Mouse (Mus musculus): ENCODE results near the gene Fam136a. TPM values are rescaled to one million over a fixed set of nuclear protein-coding genes. Genes with fewer than 3 reads are reported as not detected.

The Fam136a gene
- polyA plus RNA-seq, 1 experiment from 2014 or later = 99.4 TPM

DNA sequence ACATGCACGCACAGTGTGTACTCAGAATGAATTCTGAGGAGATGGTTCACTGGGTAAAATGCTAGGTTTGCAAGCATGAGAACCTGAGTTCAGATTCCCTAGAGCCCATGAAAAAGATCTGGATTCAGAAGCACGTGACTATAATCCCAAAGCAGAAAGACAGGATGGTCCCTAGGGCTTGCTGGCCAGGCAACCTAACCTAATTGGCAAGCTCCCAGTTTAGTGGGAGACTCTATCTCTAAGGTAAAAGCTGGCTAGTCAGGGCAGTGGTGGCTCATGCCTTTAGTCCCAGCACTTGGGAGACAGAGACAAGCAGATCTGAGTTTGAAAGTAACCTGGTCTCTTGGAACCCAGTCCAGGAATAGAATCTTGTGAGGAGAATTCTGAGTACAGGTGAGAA is 33.5 kb downstream of the Fam136a start:
- peaks cover 27% of the 10 kb centered on the region for H3K4me1 ChIP-seq (ENCODE audit: control insufficient read depth, insufficient read depth, low read length)
- no peaks in the 10 kb centered on the region for H3K9me3 ChIP-seq (replicated peaks; ENCODE audit: control insufficient read depth, low read length)
- no peak overlapping the region for H3K4me2 ChIP-seq (ENCODE audit: low read depth, low read length)
- no peak overlapping the region for H3K27ac ChIP-seq (ENCODE audit: low read length)
- H3K4me3 ChIP-seq (ENCODE audit: low read length) = no peak overlapping the region
- H3K36me3 ChIP-seq (ENCODE audit: control insufficient read depth, insufficient read depth) = peaks cover 3% of the 10 kb centered on the region; the same call in 1 of the 2 replicates
- no peaks in the 10 kb centered on the region for H3K27me3 ChIP-seq (ENCODE audit: control insufficient read depth, insufficient read depth, low read length)
- H3K9ac ChIP-seq (ENCODE audit: low read length) = no peak overlapping the region
- WGBS = 81% methylated on average over 2 of the region's 2 CpGs
- no peak for ATAC-seq (replicated peaks; ENCODE audit: extremely low read depth, insufficient read depth, low FRiP score)

DNA sequence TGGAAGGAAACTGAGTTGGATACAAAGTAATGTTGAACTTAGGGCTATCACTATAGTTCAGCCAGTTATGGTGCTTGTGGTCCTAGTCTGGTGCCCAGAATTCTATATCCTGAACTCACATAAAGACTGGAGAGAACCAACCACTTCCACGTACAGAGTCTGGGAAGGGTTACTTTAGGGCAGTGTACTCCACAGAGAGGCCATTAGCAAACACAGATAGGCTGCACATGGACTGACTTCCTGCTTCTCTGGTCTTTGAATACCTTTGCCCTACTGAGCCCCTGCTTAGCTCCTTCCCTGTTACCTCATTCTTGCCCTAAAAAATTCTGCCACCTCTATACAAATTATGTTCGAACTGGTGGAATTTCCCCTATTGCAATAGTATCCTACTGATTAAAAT is 34.5 kb downstream of the Fam136a start:
- no peak overlapping the region for H3K9ac ChIP-seq (ENCODE audit: low read length)
- peaks cover 23% of the 10 kb centered on the region for H3K4me1 ChIP-seq (ENCODE audit: control insufficient read depth, insufficient read depth, low read length)
- 71% methylated on average over 2 of the region's 2 CpGs for WGBS
- no peak overlapping the region for H3K4me3 ChIP-seq (ENCODE audit: low read length)
- H3K27me3 ChIP-seq (ENCODE audit: control insufficient read depth, insufficient read depth, low read length) = no peaks in the 10 kb centered on the region
- ATAC-seq (replicated peaks; ENCODE audit: extremely low read depth, insufficient read depth, low FRiP score) = no peak
- no peak overlapping the region for H3K4me2 ChIP-seq (ENCODE audit: low read depth, low read length)
- H3K36me3 ChIP-seq (ENCODE audit: control insufficient read depth, insufficient read depth) = no peaks in the 10 kb centered on the region
- no peak overlapping the region for H3K27ac ChIP-seq (ENCODE audit: low read length)
- H3K9me3 ChIP-seq (replicated peaks; ENCODE audit: control insufficient read depth, low read length) = no peaks in the 10 kb centered on the region

DNA sequence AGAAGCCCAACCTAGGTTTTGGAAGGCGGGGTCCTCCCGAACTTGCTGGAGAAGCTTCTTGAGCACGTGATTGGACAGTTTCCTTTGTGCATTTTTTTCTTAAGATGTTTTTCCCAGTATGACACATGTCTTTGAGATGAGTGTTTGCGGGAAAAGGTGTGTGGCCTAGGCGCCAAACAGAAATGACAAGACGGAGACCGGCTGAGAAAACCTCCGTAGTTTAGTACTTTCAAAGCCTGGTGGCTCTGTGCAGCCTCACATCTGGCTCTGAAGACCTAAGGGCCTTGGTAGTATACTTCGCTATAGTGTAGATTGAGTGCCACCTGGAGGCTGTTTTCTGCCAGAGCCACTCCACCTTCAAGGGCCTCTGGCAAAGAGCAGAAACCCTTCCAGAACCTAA is 35.5 kb downstream of the Fam136a start:
- Histone ChIP-seq H3K4me1 (ENCODE audit: control insufficient read depth, insufficient read depth, low read length) (peaks cover 18% of the 10 kb centered on the region), H3K4me3 (ENCODE audit: low read length) (peak overlapping the region; percentile 46), H3K27ac (ENCODE audit: low read length) (no peak overlapping the region), H3K4me2 (ENCODE audit: low read depth, low read length) (peak overlapping the region; percentile 69), H3K9ac (ENCODE audit: low read length) (peak overlapping the region; percentile 43), H3K27me3 (ENCODE audit: control insufficient read depth, insufficient read depth, low read length) (no peaks in the 10 kb centered on the region), H3K9me3 (replicated peaks; ENCODE audit: control insufficient read depth, low read length) (no peaks in the 10 kb centered on the region), H3K36me3 (ENCODE audit: control insufficient read depth, insufficient read depth) (no peaks in the 10 kb centered on the region)
- 5% methylated on average over 9 of the region's 9 CpGs for WGBS
- no peak; the same call in 1 of the 2 replicates for ATAC-seq (replicated peaks; ENCODE audit: extremely low read depth, insufficient read depth, low FRiP score)

DNA sequence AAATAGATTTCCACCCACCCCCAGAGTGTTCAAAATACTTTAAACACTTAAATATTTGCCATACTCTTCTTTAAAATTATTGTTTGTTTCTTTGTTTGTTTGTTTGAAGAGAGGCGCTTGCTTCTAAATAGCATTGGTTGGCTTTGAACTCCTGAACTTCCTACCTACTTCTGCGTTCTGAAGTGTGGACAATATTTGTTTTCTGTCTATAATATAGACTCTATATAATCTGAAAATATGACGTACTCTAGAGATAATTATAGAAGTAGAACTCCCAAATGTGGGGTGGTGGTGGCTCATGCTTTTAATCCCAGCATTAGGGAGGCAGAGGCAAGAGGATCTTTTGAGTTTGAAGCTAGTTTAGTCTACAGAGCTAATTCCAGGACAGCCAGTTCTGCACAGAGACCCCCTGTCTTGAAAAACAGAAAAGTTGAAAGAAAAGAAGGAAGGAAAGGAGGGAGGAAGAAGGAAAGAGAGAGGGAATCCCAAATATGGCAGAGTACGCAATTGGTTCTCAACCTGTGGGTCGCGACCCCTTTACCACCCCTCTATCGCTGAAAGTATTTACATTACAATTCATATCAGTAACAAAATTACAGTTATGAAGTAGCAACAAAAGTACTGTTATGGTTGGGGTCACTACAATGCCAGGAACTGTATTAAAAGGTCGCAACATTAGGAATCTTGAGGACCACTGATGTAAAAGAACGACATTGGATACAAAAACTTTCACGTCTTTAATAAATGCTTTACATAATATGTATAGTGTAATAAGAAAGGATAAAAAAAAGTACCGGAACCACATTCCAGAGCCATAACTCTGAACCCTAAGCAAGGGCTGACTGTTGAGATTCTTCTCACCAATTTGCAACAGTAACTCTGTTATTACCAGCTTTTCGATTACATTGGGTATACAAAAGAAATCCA is 37.5 kb downstream of the Fam136a start:
- no peak for ATAC-seq (replicated peaks; ENCODE audit: extremely low read depth, insufficient read depth, low FRiP score)
- Histone ChIP-seq H3K4me2 (ENCODE audit: low read depth, low read length) (peak overlapping the region; percentile 52), H3K27ac (ENCODE audit: low read length) (no peak overlapping the region), H3K36me3 (ENCODE audit: control insufficient read depth, insufficient read depth) (no peaks in the 10 kb centered on the region), H3K4me1 (ENCODE audit: control insufficient read depth, insufficient read depth, low read length) (peaks cover 11% of the 10 kb centered on the region), H3K9me3 (replicated peaks; ENCODE audit: control insufficient read depth, low read length) (no peaks in the 10 kb centered on the region), H3K4me3 (ENCODE audit: low read length) (peak overlapping the region; percentile 92), H3K9ac (ENCODE audit: low read length) (peak overlapping the region; percentile 65), H3K27me3 (ENCODE audit: control insufficient read depth, insufficient read depth, low read length) (no peaks in the 10 kb centered on the region)
- WGBS = 39% methylated on average over 12 of the region's 12 CpGs

DNA sequence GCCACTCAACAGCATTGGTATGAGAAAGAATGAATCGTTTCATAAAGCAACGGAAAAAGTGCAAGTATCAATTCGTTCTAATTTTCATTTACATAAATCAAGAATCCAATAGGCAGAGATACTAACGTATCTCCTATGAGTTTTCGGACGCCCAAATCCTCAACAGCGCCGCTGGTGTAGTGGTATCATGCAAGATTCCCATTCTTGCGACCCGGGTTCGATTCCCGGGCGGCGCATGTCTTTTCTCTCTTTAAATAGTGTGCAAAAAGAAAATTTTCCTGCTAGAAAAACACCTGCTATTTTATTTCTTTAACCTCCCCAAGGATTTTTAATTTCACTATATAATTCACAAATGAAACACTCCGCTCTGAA is 38.3 kb downstream of the Fam136a start:
- H3K4me3 ChIP-seq (ENCODE audit: low read length) = peak overlapping the region; percentile 92

DNA sequence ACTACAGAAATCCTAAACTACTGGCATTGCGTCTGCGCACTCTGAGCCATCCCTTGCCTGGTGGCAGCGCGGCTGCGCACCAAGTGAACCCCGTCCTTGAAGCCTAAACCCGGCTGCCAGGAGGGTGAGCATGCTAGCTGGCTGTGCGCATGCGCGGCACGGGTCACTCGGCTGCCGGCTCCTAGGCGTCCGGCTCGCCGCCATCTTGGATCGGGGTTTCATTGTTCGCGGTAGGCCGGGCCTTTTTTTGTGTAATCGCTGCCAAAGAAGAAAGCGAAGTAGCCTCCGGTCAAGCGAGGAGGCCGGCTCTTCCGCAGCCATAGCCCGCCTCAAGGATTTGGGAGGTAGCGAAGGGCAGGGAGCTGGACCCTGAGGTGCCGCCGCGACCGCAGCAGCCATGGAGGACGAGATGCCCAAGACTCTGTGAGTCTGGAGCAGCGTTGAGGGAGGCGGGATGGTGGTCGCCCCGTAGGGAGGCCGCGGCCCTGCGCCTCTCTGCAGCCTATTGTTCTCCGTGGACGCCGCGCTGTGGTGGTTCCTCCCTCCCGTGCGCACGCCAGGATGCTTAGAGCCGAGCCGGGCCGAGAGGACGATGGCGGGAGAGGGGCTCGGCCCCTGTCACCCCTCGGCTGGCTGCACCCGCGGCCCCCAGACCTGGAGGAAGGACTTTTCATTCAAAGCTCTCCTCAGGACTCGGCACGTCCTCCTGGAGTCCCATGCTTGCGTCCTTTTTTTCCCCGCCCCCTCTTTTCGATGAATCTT is 38.8 kb downstream of the Fam136a start, which contains the start of gene Tia1:
TSS of gene Tia1 (plus strand) at position 120 of the 762 bp plus-strand sequence.
- H3K4me2 ChIP-seq (ENCODE audit: low read depth, low read length) = peak within 1 kb of the TSS; percentile 80
- H3K27me3 ChIP-seq (ENCODE audit: control insufficient read depth, insufficient read depth, low read length) = no peaks in the 10 kb centered on the region
- under 1% methylated on average over 62 of the region's 62 CpGs for WGBS
- peak within 1 kb of the TSS; percentile 98 for H3K9ac ChIP-seq (ENCODE audit: low read length)
- peak; percentile 96 for ATAC-seq (replicated peaks; ENCODE audit: extremely low read depth, insufficient read depth, low FRiP score)
- H3K4me1 ChIP-seq (ENCODE audit: control insufficient read depth, insufficient read depth, low read length) = peaks cover 11% of the 10 kb centered on the region
- peak within 1 kb of the TSS; percentile 100 for H3K27ac ChIP-seq (ENCODE audit: low read length)
- H3K4me3 ChIP-seq (ENCODE audit: low read length) = peak within 1 kb of the TSS; percentile 92
- no peaks in the 10 kb centered on the region for H3K36me3 ChIP-seq (ENCODE audit: control insufficient read depth, insufficient read depth)
- no peaks in the 10 kb centered on the region for H3K9me3 ChIP-seq (replicated peaks; ENCODE audit: control insufficient read depth, low read length)

More for the DNA sequence above, 38.3 kb downstream of the Fam136a start:
- peak overlapping the region; percentile 65 for H3K9ac ChIP-seq (ENCODE audit: low read length)
- peak overlapping the region; percentile 52 for H3K4me2 ChIP-seq (ENCODE audit: low read depth, low read length)
- H3K27me3 ChIP-seq (ENCODE audit: control insufficient read depth, insufficient read depth, low read length) = no peaks in the 10 kb centered on the region
- ATAC-seq (replicated peaks; ENCODE audit: extremely low read depth, insufficient read depth, low FRiP score) = peak; percentile 58
- H3K27ac ChIP-seq (ENCODE audit: low read length) = peak overlapping the region; percentile 100
- H3K9me3 ChIP-seq (replicated peaks; ENCODE audit: control insufficient read depth, low read length) = no peaks in the 10 kb centered on the region
- no peaks in the 10 kb centered on the region for H3K36me3 ChIP-seq (ENCODE audit: control insufficient read depth, insufficient read depth)
- 2% methylated on average over 15 of the region's 15 CpGs for WGBS
- H3K4me1 ChIP-seq (ENCODE audit: control insufficient read depth, insufficient read depth, low read length) = peaks cover 11% of the 10 kb centered on the region

DNA sequence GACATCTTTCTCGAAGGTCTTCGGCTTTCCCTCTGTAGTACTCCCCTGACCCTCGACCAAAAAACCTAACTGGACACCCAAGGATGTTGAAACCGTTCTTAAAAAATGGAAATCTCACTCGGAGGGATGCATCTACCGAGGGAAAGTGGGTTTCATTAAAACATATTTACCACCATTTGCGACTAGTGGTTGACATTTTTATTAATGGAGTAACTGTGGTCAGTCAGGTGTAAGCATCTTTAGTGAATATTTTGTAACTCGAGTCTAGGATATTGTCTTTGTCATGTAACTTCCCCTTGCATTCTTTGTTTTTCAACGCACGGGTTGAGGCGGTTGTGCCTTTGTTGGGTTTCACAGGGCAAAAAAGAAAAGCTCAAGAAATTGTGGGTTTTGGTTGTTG is 39.5 kb downstream of the Fam136a start:
- H3K4me1 ChIP-seq (ENCODE audit: control insufficient read depth, insufficient read depth, low read length) = peaks cover 11% of the 10 kb centered on the region
- H3K9ac ChIP-seq (ENCODE audit: low read length) = peak overlapping the region; percentile 98
- H3K27ac ChIP-seq (ENCODE audit: low read length) = peak overlapping the region; percentile 100
- no peaks in the 10 kb centered on the region for H3K27me3 ChIP-seq (ENCODE audit: control insufficient read depth, insufficient read depth, low read length)
- ATAC-seq (replicated peaks; ENCODE audit: extremely low read depth, insufficient read depth, low FRiP score) = no peak
- H3K4me3 ChIP-seq (ENCODE audit: low read length) = peak overlapping the region; percentile 92
- under 1% methylated on average over 11 of the region's 11 CpGs for WGBS
- H3K4me2 ChIP-seq (ENCODE audit: low read depth, low read length) = peak overlapping the region; percentile 80
- H3K36me3 ChIP-seq (ENCODE audit: control insufficient read depth, insufficient read depth) = no peaks in the 10 kb centered on the region
- no peaks in the 10 kb centered on the region for H3K9me3 ChIP-seq (replicated peaks; ENCODE audit: control insufficient read depth, low read length)

DNA sequence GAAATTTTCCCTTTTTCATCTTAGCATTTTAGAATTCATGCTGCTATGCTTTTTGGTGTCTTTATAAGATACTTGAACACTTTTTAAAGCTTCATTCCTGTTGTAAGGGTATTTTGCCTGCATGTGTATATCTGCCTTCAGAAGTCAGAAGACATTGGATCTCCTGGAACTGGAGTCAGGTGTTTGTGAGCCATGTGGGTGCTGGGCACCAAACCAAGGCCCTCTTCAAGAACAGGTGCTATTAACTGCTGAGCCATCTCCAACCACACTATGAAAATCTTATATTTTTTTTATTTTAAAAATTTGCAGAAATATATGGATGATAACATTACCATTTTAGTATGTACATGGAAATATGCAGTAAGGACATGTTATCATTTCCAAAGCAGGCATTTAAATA is 40.9 kb downstream of the Fam136a start:
- no peak overlapping the region for H3K4me2 ChIP-seq (ENCODE audit: low read depth, low read length)
- no peaks in the 10 kb centered on the region for H3K9me3 ChIP-seq (replicated peaks; ENCODE audit: control insufficient read depth, low read length)
- H3K36me3 ChIP-seq (ENCODE audit: control insufficient read depth, insufficient read depth) = no peaks in the 10 kb centered on the region
- no peak overlapping the region for H3K27ac ChIP-seq (ENCODE audit: low read length)
- H3K4me1 ChIP-seq (ENCODE audit: control insufficient read depth, insufficient read depth, low read length) = peaks cover 7% of the 10 kb centered on the region
- H3K9ac ChIP-seq (ENCODE audit: low read length) = no peak overlapping the region
- no peak overlapping the region for H3K4me3 ChIP-seq (ENCODE audit: low read length)
- no peak for ATAC-seq (replicated peaks; ENCODE audit: extremely low read depth, insufficient read depth, low FRiP score)
- no peaks in the 10 kb centered on the region for H3K27me3 ChIP-seq (ENCODE audit: control insufficient read depth, insufficient read depth, low read length)

DNA sequence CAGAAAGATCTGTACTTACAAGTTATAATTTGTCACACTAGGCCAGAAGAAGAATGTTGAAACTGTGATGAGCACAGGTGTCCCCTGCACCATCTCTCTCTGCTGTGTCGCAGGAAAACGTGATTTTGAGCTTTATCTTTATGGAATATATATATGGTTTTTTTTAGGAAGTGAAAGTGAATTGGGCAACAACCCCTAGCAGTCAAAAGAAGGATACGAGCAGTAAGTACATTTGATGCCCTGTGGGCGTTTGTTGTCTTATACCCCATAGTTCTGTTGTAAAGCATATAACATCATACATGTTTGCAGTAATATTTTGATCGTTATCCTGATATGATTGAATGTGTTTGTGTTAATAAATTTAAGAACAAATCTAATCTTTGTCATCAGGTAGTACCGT is 53.3 kb downstream of the Fam136a start:
- Histone ChIP-seq H3K4me3 (ENCODE audit: low read length) (no peak overlapping the region), H3K9ac (ENCODE audit: low read length) (no peak overlapping the region), H3K36me3 (ENCODE audit: control insufficient read depth, insufficient read depth) (peaks cover 47% of the 10 kb centered on the region), H3K4me2 (ENCODE audit: low read depth, low read length) (no peak overlapping the region), H3K9me3 (replicated peaks; ENCODE audit: control insufficient read depth, low read length) (no peaks in the 10 kb centered on the region), H3K27me3 (ENCODE audit: control insufficient read depth, insufficient read depth, low read length) (no peaks in the 10 kb centered on the region), H3K27ac (ENCODE audit: low read length) (no peak overlapping the region), H3K4me1 (ENCODE audit: control insufficient read depth, insufficient read depth, low read length) (no peaks in the 10 kb centered on the region)
- no peak for ATAC-seq (replicated peaks; ENCODE audit: extremely low read depth, insufficient read depth, low FRiP score)
- 91% methylated on average over 6 of the region's 6 CpGs for WGBS
